Mouse (Mus musculus) megakaryocyte-erythroid progenitor cell, adult 5-6 weeks (primary cell): ENCODE data around the gene Kdm2b. TPM values are rescaled to one million over a fixed set of nuclear protein-coding genes. Genes with fewer than 3 reads are reported as not detected.

Source experiments
- ATAC-seq: replicated peaks from 2 replicates; pipeline ENCODE4 v1.8.0; 2016; ENCODE audit warnings: mild to moderate bottlenecking, inconsistent platforms; ENCODE audit not compliant: severe bottlenecking, poor library complexity, low FRiP score, low TSS enrichment
- total RNA-seq, 2 experiments: library from RNA; stranded (forward) in 1 of 2; stranded (reverse) in 1 of 2; fragments of 200-1000, 215-1000 nt in 1 of 2; fragments of >200 nt in 1 of 2; fragmentation: Nextera tagmentation in 1 of 2; gene quantifications; 2 replicates each; pipeline ENCODE4 v1.2.3; 2014 to 2017

Gene Kdm2b
- total RNA-seq, 2 experiments from 2014 or later: 58.8 to 64.0 TPM

- ATAC-seq: no peak
Measured at GRCm38 (mm10) chr5:122949101-122949500, 40.5 kb downstream of the Kdm2b start.

- ATAC-seq: no peak
Measured at GRCm38 (mm10) chr5:122947534-122947933, 42.1 kb downstream of the Kdm2b start.

- ATAC-seq: no peak
Measured at GRCm38 (mm10) chr5:122938676-122939075, 50.9 kb downstream of the Kdm2b start.

DNA sequence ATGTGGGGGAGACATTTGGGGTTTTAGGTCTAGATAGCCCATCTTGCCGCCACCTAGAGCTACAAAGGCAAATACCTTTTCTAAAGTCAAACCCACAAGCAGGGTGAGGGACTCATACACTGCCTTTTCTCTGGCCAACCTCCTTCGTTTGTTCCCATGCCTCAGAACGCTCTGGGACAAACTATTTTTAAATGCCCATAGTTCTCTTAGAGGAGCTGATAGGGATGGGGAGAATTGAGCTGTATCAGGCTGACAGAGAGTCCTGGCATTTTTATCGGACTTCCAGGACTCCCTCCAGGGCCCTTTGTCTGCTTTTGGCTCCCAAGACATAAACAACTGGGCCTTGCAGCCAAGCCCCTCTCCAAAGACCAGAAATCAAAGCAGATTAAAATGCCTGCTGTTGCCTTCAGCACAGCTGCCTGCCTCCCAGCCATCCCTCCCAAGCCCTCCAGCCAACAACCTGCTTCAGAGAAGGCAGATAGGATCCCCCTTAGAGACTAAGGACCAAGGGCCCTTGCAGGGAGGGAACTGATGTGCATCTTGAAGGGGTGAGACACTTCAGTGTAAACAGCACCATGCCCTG lies 51.6 kb downstream of the Kdm2b start:
- ATAC-seq: no peak

- no peak for ATAC-seq
Measured at GRCm38 (mm10) chr5:122937031-122937430, 52.6 kb downstream of the Kdm2b start.

DNA sequence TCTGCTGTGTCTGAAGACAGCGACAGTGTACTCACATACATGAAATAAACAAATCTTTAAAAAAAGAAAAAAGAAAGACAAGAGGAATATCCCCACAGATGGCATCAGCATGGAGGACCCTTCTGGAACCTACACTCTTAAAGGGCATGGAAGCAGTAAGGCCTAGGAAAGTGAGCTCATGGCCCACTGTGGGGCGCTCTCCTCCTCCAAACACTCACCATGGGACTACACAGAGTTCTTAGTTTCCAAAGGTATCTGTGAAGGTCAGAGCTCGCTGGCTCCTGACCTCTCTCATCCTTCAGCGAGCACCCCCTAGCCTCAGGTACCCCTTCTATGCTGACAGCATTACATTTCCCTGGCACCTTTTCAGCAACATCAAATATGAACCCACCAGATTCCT lies 53.8 kb downstream of the Kdm2b start:
- no peak for ATAC-seq

- ATAC-seq: no peak
Measured at GRCm38 (mm10) chr5:122930991-122931390, 58.6 kb downstream of the Kdm2b start.

DNA sequence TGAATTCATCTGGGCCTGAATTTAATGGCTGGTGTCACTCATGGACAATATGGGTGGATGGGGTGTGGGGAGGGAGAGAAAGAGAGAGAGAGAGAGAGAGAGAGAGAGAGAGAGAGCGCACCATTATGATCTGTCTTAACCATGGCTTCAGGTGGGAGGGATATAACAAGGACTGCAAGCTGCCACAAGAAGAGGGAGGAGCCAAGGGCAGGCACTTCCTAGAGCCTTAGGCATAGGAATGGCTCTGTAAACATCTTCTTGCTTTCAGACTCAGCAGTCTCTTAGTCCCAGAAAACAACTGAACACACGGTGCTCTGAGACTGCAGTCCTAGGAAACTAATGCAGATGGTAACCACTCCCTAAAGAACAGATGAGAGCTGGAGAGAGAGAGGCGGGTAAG lies 61.3 kb downstream of the Kdm2b start:
- no peak for ATAC-seq

DNA sequence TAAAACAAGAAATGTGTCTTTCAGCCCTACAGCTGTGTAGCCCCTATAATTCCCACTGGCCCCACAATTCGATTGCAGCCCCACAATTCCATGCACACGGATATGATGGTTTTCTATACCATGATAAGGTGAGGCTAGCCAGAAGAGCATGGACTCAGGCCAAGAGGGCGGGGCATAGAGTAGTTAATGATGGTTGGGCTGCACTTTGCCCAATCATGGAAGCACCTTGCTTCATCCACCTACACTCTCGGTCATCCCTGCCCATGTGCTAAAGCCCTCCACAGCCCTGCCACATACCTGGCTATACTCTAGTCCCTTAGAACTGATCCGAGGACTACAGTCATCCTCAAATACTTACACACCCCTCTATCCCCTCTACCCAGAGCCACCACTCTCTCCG lies 61.9 kb downstream of the Kdm2b start:
- ATAC-seq: peak; percentile 51; the same call in 1 of the 2 replicates

DNA sequence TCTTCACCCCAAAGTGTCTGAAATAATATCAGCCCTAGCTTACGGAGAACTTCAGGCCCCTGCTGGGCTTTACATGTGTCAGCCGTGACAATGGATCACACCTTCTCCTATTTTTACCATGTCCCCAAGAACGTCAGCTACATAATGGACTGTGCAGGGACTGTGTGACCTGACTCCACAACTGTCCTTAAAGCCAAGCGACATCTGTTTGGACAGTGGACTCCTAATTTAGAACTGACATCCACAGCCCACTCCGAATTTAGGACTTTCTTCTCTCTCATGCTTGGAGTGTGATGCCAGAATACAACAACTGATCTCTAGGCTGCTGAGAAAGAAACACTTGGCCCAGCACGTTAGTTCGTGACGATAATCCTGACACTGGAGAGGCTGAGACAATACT lies 62.5 kb downstream of the Kdm2b start:
- no peak for ATAC-seq

GRCm38 (mm10) chr5:122926341-122926740 lies 63.3 kb downstream of the Kdm2b start:
- ATAC-seq: no peak

DNA sequence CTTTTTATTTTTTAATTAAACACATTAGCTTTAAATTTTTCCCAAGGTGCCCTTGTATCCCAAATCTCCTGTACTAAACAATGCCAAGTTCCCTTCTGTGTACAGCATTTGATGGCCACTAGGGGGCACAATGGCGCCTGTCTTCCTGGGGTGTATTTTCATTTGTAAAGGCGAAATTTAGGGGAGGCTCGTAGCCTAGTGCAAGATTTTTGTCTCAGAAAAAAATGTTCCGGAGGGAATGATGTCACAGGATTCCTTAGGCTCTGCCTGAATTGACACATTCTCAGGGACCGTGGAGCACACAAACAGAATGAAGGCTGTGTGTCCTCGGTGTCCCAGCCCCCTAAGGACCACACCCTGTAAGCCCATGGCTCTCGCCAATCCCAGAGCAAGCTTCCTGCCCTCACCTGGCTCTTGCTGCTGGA lies 64.1 kb downstream of the Kdm2b start:
- ATAC-seq: peak; percentile 69; the same call in 1 of the 2 replicates

DNA sequence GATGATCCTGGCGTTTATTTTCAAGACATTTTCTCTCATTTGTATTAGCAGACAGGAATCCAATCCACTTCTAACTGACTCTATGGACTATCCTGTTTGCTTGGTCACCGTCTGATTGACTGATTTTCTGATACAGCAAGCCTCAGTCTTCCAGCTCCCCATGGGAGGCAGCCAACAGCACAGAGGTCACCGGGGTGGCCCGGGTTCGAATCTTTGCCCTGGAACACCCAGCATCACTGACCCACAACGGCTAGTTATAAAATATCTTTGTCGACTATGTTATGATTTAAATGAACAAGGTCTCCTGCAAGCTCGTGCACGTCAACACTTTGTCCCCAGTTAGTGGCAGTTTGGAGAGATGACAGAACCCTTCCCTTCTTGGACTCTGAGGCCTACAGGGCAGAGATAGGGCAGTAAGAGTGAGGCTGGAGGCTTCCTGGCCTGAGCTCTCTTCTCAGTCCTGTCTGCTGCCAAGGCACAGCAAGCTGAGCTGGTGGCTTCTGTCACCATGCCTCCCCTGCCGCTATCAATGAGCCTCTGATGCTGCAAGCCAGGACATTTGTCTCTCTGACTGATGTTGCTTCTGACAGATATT lies 65.7 kb downstream of the Kdm2b start:
- ATAC-seq: no peak

- ATAC-seq: no peak
Measured at GRCm38 (mm10) chr5:122921941-122922340, 67.7 kb downstream of the Kdm2b start.

DNA sequence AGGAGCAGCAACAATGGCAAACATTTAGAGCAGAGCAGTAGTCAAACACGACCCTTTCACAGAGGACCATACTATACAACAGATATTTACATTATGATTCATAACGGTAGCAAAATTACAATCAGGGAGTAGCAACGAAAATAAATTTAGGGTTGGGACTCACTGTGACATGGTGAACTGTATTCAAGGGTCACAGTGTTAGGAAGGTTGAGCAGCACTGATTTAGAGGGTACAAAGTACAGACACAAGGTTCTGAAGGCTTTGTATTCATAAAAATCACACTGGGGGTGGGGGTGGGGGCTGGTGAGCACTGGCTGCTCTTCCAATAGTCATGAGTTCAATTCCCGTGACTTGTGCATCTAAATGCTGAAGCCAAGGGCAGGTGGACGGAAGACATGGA lies 69.1 kb downstream of the Kdm2b start:
- no peak for ATAC-seq

GRCm38 (mm10) chr5:122917982-122918711 lies 71.5 kb downstream of the Kdm2b start:
- ATAC-seq: no peak

- no peak for ATAC-seq
Measured at GRCm38 (mm10) chr5:122916147-122916546, 73.5 kb downstream of the Kdm2b start.

- ATAC-seq: peak; percentile 66; the same call in 1 of the 2 replicates
Measured at GRCm38 (mm10) chr5:122912863-122913262, 76.8 kb downstream of the Kdm2b start.

GRCm38 (mm10) chr5:122909481-122909880 lies 80.1 kb downstream of the Kdm2b start:
- ATAC-seq: no peak

DNA sequence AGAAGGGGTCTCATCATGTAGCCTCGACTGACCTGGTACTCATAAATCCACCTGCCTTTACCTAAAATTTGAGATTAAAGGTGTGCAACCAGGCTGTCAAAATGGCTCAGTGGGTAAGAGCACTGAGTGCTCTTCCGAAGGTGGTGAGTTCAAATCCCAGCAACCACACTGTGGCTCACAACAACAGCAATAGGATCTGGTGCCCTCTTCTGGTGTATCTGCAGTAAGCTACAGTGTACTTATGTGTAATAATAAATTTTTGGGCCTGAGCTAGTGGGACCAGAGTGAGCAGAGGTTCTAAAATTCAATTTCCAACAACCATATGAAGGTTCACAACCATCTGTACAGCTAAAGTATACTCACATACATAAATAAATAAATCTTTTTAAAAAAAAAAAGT lies 81.6 kb downstream of the Kdm2b start:
- ATAC-seq: no peak

DNA sequence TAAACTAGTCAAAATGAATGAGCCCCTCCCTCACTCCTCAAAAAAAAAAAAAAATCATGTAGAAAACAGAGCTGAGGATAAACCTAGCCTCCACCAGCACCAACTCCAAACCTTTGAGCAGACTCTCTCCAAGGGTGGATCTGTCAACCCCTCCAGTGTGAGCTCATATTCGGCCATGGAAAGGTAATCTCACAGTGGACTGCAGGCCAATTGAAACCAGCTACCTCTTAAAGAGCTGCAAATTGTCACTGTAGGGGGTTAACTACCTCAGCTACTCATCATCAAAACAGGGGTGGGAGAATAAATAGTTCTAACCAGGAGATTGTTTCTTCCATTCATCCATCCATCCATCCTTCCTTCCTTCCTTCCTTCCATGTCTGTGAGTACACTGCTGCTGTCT lies 82.4 kb downstream of the Kdm2b start:
- ATAC-seq: no peak
